Mouse (Mus musculus) C3H10T1/2 (cell line): ENCODE results near the gene Itgb7. TPM values are rescaled to one million over a fixed set of nuclear protein-coding genes. Genes with fewer than 3 reads are reported as not detected.

Experiments used
- polyA plus RNA-seq, 2 experiments: library from polyadenylated mRNA; unstranded; fragments of >200 nt; fragmentation: generic; extraction: Trizol; gene quantifications; one replicate each; pipeline ENCODE4 v1.2.1; 2012; ENCODE audit warnings: missing spikeins in 2 of 2

Gene Itgb7
- polyA plus RNA-seq = 100 to 1,000 TPM in 1 of 2 experiments, 1 to 10 TPM in 1; 4.6 to 133 TPM

GRCm38 (mm10) chr15:102231748-102232147, at the start of gene Itgb7:
Gene Itgb7 (minus strand): TSS chr15:102231944.

DNA sequence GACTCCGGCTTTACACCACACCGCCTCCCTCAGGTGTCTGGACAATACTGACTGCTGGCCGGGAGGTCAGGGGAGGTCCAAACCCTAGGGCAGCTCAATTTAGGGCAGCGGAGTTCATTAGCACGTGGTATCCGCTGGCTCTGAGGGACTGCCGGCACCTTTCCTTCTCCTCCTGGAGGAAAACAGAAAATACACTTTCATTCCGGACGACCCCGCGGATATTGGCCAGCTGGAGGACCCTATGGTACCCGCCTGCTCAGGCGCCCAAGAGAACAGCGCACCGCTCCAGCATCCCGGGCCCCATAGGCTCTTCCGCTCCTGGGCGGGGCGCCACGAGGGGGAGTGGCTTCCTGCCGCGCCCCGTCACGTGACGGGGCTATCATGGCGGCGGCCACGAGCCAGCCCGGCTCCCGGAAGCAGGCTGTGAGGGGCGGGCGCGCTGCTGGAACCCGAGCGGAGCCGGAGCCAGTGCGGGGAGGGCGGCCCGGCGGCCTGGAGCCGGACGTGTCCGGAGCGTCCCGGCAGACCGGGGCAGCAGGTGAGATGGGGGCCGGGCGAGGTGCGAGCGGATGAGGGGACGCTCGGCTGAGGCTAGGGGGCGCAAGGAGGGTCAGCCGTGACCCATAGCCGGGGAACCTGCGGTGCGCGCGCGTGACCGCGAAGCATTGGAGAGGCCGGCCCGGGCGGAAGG, 47.5 kb upstream of the Itgb7 start, which contains the start of gene Mfsd5:
Gene Mfsd5 (plus strand): TSS at position 363 of the 691 bp plus-strand sequence.

GRCm38 (mm10) chr15:102270274-102270960, 38.7 kb upstream of the Itgb7 start, which contains the start of gene Gm9918:
Gene Gm9918 (plus strand): TSS chr15:102270563.

GRCm38 (mm10) chr15:102257202-102258075, 25.7 kb upstream of the Itgb7 start, which contains the start of gene Rarg:
Gene Rarg (minus strand): TSS chr15:102257517.

GRCm38 (mm10) chr15:102204674-102205505, 26.9 kb downstream of the Itgb7 start, which contains the start of gene Csad:
Gene Csad (minus strand): TSS chr15:102204724.

DNA sequence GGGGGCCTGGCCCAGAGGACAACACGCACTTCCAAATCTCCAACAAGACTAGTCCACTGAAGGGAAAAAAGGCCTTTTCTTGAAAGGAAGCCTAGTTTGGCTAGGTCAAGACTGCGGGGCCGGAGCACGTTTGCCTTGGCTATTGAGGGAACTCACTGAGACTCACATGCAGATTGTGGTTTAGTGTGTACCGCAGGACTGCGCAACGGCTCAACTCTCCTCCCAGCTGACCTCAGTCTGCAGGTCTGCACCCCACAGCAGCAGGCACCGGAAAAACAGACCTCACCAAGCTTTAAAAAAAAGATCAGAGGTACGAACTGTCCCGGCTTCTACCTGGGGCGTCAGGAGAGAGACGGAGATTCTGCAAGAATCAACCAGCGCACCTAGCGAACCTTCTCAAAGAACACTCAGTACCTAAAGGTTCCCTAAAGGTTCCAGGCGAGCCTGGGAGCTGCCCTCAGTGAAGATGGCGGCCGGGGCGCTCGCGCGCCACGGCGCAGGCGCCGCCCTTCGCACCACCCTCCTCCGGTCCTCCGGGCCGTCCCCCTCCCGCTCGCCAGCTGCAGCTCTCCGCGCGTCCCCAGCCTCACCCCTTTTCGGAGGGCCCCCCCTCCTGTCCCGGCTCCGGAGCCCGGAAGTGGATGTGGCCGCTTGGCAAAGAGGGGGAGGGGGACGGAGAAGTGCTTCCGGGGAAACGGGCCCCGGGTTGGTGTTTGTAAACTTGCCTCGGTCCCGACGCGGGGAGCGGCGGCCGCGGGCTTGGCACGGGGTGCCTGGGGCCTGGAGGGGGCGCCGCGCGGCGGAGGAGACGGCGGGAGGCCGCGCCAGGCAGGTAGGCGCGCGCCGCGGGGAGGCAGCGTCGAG, 28.5 kb downstream of the Itgb7 start, which contains the start of gene Zfp740:
Gene Zfp740 (plus strand): TSS at position 279 of the 864 bp plus-strand sequence.

Other genes starting within 250 kb of the Itgb7 start
- gene Krt8, start 227.5 kb downstream of the Itgb7 start, polyA plus RNA-seq = under 1 TPM; 0.39 to 0.44 TPM
- under 1 TPM in 1 of 2 experiments, not detected in 1; 0.02 TPM for gene Krt18, start 203.8 kb downstream of the Itgb7 start, polyA plus RNA-seq
- gene Eif4b, start 158.2 kb downstream of the Itgb7 start, polyA plus RNA-seq = 100 to 1,000 TPM; 147 to 289 TPM
- gene Tns2, start 131.5 kb downstream of the Itgb7 start, polyA plus RNA-seq = 100 to 1,000 TPM; 101 to 364 TPM
- gene Spryd3, start 95.7 kb downstream of the Itgb7 start, polyA plus RNA-seq = 10 to 100 TPM; 36.8 to 50.9 TPM
- gene Igfbp6, start 87.6 kb downstream of the Itgb7 start, polyA plus RNA-seq = 10 to 100 TPM; 11.1 to 12.6 TPM
- under 1 TPM; 0.05 to 0.31 TPM for gene Soat2, start 81.4 kb downstream of the Itgb7 start, polyA plus RNA-seq
- 10 to 100 TPM in 1 of 2 experiments, 1 to 10 TPM in 1; 9.8 to 56.6 TPM for gene Zfp740, start 28.7 kb downstream of the Itgb7 start, polyA plus RNA-seq
- 100 to 1,000 TPM in 1 of 2 experiments, 10 to 100 TPM in 1; 22.5 to 249 TPM for gene Csad, start 27.2 kb downstream of the Itgb7 start, polyA plus RNA-seq
- 100 to 1,000 TPM; 110 to 187 TPM for gene Rarg, start 25.6 kb upstream of the Itgb7 start, polyA plus RNA-seq
- under 1 TPM in 1 of 2 experiments, not detected in 1; 0.11 TPM for gene Gm9918, start 38.6 kb upstream of the Itgb7 start, polyA plus RNA-seq
- 100 to 1,000 TPM in 1 of 2 experiments, 10 to 100 TPM in 1; 92.5 to 106 TPM for gene Mfsd5, start 47.5 kb upstream of the Itgb7 start, polyA plus RNA-seq
- gene Espl1, start 64.3 kb upstream of the Itgb7 start, polyA plus RNA-seq = 10 to 100 TPM; 21.0 to 35.6 TPM
- gene Pfdn5, start 94.2 kb upstream of the Itgb7 start, polyA plus RNA-seq = 100 to 1,000 TPM; 724 to 828 TPM
- gene Myg1, start 99.8 kb upstream of the Itgb7 start, polyA plus RNA-seq = 100 to 1,000 TPM; 115 to 233 TPM
- gene Aaas, start 118.8 kb upstream of the Itgb7 start, polyA plus RNA-seq = 100 to 1,000 TPM in 1 of 2 experiments, 10 to 100 TPM in 1; 78.8 to 232 TPM
- gene Sp7, start 135.2 kb upstream of the Itgb7 start, polyA plus RNA-seq = under 1 TPM; 0.02 to 0.09 TPM
- 10 to 100 TPM in 1 of 2 experiments, 1 to 10 TPM in 1; 1.2 to 10.6 TPM for gene Sp1, start 174.2 kb upstream of the Itgb7 start, polyA plus RNA-seq
- under 1 TPM; 0.02 to 0.65 TPM for gene Amhr2, start 213.4 kb upstream of the Itgb7 start, polyA plus RNA-seq
- 100 to 1,000 TPM; 159 to 189 TPM for gene Prr13, start 227.1 kb upstream of the Itgb7 start, polyA plus RNA-seq
- 1,000 to 10,000 TPM in 1 of 2 experiments, 100 to 1,000 TPM in 1; 559 to 1,162 TPM for gene Pcbp2, start 238.6 kb upstream of the Itgb7 start, polyA plus RNA-seq